Mouse (Mus musculus): Measurements from ENCODE around the gene S100a5.

S100a5 gene

GRCm38 (mm10) chr3:90627366-90627765, 19.0 kb downstream of the S100a5 start:
- no peak for DNase-seq

- no peak for DNase-seq
Observed at GRCm38 (mm10) chr3:90627807-90628206, 19.5 kb downstream of the S100a5 start.

- DNase-seq = no peak
Observed at GRCm38 (mm10) chr3:90629298-90629697, 21.0 kb downstream of the S100a5 start.

- no peak for DNase-seq
Observed at GRCm38 (mm10) chr3:90631984-90632383, 23.7 kb downstream of the S100a5 start.

GRCm38 (mm10) chr3:90638511-90639275, 30.4 kb downstream of the S100a5 start:
- DNase-seq = no peak

GRCm38 (mm10) chr3:90639511-90640154, 31.3 kb downstream of the S100a5 start:
- peak; percentile 29 to 63 for DNase-seq

GRCm38 (mm10) chr3:90640981-90641380, 32.7 kb downstream of the S100a5 start:
- no peak for DNase-seq

GRCm38 (mm10) chr3:90644220-90644619, 35.9 kb downstream of the S100a5 start:
- DNase-seq = peak; percentile 15 to 55

- no peak for DNase-seq
Observed at GRCm38 (mm10) chr3:90647291-90647690, 39.0 kb downstream of the S100a5 start.

- no peak for DNase-seq
Observed at GRCm38 (mm10) chr3:90648981-90649380, 40.7 kb downstream of the S100a5 start.

GRCm38 (mm10) chr3:90649832-90650231, 41.5 kb downstream of the S100a5 start:
- no peak for DNase-seq

- peak; percentile 11 to 66 for DNase-seq
Observed at GRCm38 (mm10) chr3:90652878-90653508, 44.7 kb downstream of the S100a5 start.

- no peak for DNase-seq
Observed at GRCm38 (mm10) chr3:90653717-90654116, 45.4 kb downstream of the S100a5 start, which contains the start of gene S100a7a. Gene S100a7a (plus strand): TSS chr3:90654017.

- DNase-seq = no peak
Observed at GRCm38 (mm10) chr3:90657405-90657804, 49.1 kb downstream of the S100a5 start.

GRCm38 (mm10) chr3:90659364-90660044, 51.2 kb downstream of the S100a5 start:
- DNase-seq = no peak
